Mouse (Mus musculus): ENCODE results near the gene Ddx3x. TPM values are rescaled to one million over a fixed set of nuclear protein-coding genes. Genes with fewer than 3 reads are reported as not detected.
A peak's percentile ranks its signal among the peaks of the same experiment; 100 is the strongest.
"Not testable (repeated sequence)": the region's sequence is repeated elsewhere in the genome, so short reads cannot be mapped to it uniquely, and the experiment has no call there.

The Ddx3x gene
- polyA plus RNA-seq, 1 experiment: 61.9 TPM

- peak; percentile 70 for DNase-seq (ENCODE audit: low spot score)
Measured at GRCm38 (mm10) chrX:13281329-13282088, 739 bp downstream of the Ddx3x start.

- DNase-seq (ENCODE audit: low spot score): no peak
Measured at GRCm38 (mm10) chrX:13282089-13282850, 1.5 kb downstream of the Ddx3x start.

GRCm38 (mm10) chrX:13285772-13286171 lies 5.0 kb downstream of the Ddx3x start:
- DNase-seq (ENCODE audit: low spot score): no peak

- no peak for DNase-seq (ENCODE audit: low spot score)
Measured at GRCm38 (mm10) chrX:13294505-13295228, 13.9 kb downstream of the Ddx3x start.

- DNase-seq (ENCODE audit: low spot score): no peak
Measured at GRCm38 (mm10) chrX:13295229-13295571, 14.4 kb downstream of the Ddx3x start.

- not testable (repeated sequence) for DNase-seq (ENCODE audit: low spot score)
Measured at GRCm38 (mm10) chrX:13296241-13296640, 15.5 kb downstream of the Ddx3x start.

- DNase-seq (ENCODE audit: low spot score): no peak
Measured at GRCm38 (mm10) chrX:13306190-13306589, 25.4 kb downstream of the Ddx3x start.

- no peak for DNase-seq (ENCODE audit: low spot score)
Measured at GRCm38 (mm10) chrX:13311396-13311795, 30.6 kb downstream of the Ddx3x start.

GRCm38 (mm10) chrX:13329611-13330010 lies 48.8 kb downstream of the Ddx3x start:
- DNase-seq (ENCODE audit: low spot score): no peak

Other genes starting within 250 kb of the Ddx3x start
- gene Usp9x, start 209.5 kb upstream of the Ddx3x start, polyA plus RNA-seq (2012; rRNA removed): 36.4 and 41.4 TPM in 2 replicates
- 0.04 and 0.07 TPM in 2 replicates for gene Nyx, start 185.1 kb downstream of the Ddx3x start, polyA plus RNA-seq (2012; rRNA removed)